Mouse (Mus musculus) cerebellum, adult 2 months (tissue): ENCODE data around the gene Ccdc12.

Experiments used
- CTCF ChIP-seq: fragments of 200-500 bp; IDR thresholded peaks from 2 replicates; pipeline ENCODE4 v1.5.1; 2011; ENCODE audit warnings: low read depth, mild to moderate bottlenecking, control low read depth, low read length, moderate library complexity, borderline replicate concordance; ENCODE audit not compliant: insufficient read depth
- POLR2A ChIP-seq: fragments of 200-500 bp; IDR thresholded peaks from 2 replicates; pipeline ENCODE4 v1.6.1; 2011; ENCODE audit warnings: low read length, control low read depth, borderline replicate concordance; ENCODE audit not compliant: insufficient read depth

DNA sequence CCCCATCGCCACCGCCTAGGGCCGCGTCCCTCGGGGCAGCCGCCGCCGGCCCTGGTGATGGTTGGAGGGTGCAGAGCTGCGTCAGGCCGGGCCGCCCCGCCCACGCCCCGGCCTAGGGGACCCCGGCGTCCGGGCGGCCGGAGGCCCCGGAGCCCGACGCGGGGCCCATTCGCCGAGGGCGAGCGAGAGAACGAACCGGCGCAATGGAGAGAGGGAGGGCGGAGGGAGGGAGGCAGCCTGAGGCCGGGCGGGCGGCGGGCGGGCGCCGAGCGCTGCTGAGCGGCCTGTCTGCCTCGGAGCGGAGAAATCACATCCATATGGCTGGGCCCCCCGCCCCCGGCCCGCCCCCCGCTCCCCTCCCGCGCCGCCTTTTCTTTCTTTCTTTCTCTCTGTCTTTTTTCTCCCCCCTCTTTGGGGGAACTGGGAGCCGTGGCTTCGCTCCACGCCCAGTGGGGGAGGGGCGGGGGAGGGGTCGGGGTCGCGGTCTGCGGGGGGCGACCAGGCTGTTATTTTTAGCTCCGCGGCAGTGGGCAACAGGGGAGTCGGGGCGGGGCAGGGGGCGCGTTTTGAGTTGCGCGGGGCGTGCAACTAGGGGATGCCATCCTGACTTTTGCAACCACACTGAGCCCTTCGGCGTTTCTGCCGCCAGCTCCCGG, 86.1 kb downstream of the Ccdc12 start:
- TF ChIP-seq CTCF: no peak
- no peak for TF ChIP-seq POLR2A
